ENCODE assay signal across 18 mouse cellular contexts in genomic region chr2:52317471-52317870, GRCm38 (mm10).
"Had no signal": no experiment of that assay in that cellular context is flagged by ENCODE, and none has a peak within 500 bp of the region (broad histone marks: within the 10 kb centered on the region; RNA-seq: fewer than 3 reads in every experiment).

No protein-coding gene starts in this region.

- H3K4me3 ChIP-seq: layer of hippocampus, adult 2 months; limb, embryonic 10.5 days; limb, embryonic 13.5 days; liver, embryonic 12.5 days; liver, embryonic 15.5 days; lung, embryonic 15.5 days; megakaryocyte, embryonic 14.5 days; midbrain, embryonic 10.5 days; midbrain, embryonic 13.5 days had no signal

- H3K4me2 ChIP-seq: limb, embryonic 13.5 days; liver, embryonic 12.5 days; liver, embryonic 15.5 days; lung, embryonic 15.5 days; midbrain, embryonic 13.5 days had no signal

- H3K36me3 ChIP-seq: limb, embryonic 10.5 days; limb, embryonic 13.5 days; liver, embryonic 12.5 days; liver, embryonic 15.5 days; lung, embryonic 15.5 days; midbrain, embryonic 10.5 days; midbrain, embryonic 13.5 days had no signal

- DNase-seq: kidney, postnatal 25 days; layer of hippocampus, adult 9-11 months; liver; lung, adult 18-20 months; lung, postnatal 10 days; lung, postnatal 36 days; thymus, postnatal 25 days had no signal

- H3K27ac ChIP-seq: kidney, postnatal 0 days; layer of hippocampus, adult 2 months; limb, embryonic 10.5 days; limb, embryonic 13.5 days; liver, embryonic 12.5 days; liver, embryonic 15.5 days; lung, embryonic 15.5 days; midbrain, embryonic 10.5 days; midbrain, embryonic 13.5 days; stomach, postnatal 0 days had no signal

- H3K27me3 ChIP-seq: limb, embryonic 13.5 days; lung, embryonic 15.5 days; megakaryocyte, embryonic 14.5 days; midbrain, embryonic 13.5 days had no signal
